Mouse (Mus musculus) brain, embryonic 14.5 days (tissue): ENCODE measurements at regions not wholly inside any gene's neighbourhood (a gene's known extent, or its start where the extent isn't known, plus 50 kb on each side); places are given as distances from the start of the nearest gene placed in this dataset.

Experiments
- CTCF ChIP-seq: fragments of 200-500 bp; IDR thresholded peaks from 2 replicates; pipeline ENCODE4 v1.5.1; 2012; ENCODE audit warnings: inconsistent platforms, mild to moderate bottlenecking, moderate library complexity, borderline replicate concordance; ENCODE audit not compliant: insufficient read depth, insufficient read length; ENCODE audit errors: extremely low read depth
- POLR2A ChIP-seq: fragments of 200-500 bp; IDR thresholded peaks from 2 replicates; pipeline ENCODE4 v1.6.1; 2012; ENCODE audit warnings: mild to moderate bottlenecking, inconsistent platforms, borderline replicate concordance; ENCODE audit not compliant: poor library complexity, insufficient read depth, insufficient read length, severe bottlenecking; ENCODE audit errors: extremely low read depth

- no peak for TF ChIP-seq POLR2A
- no peak for TF ChIP-seq CTCF
These were observed 107.5 kb upstream of the Sel1l start for GRCm38 (mm10) chr12:91956411-91956810.
